In genomic region chr11:29709512-29709911, GRCm38 (mm10) we compare ENCODE assay signal across 17 mouse cellular contexts. TPM values are rescaled to one million over a fixed set of nuclear protein-coding genes. Genes with fewer than 3 reads are reported as not detected.
DNase-seq lines count a peak whose midpoint lies in the region; ATAC-seq and TF ChIP-seq lines count a peak whose summit lies in the region.
"Had no signal": no experiment of that assay in that cellular context is flagged by ENCODE, and none has a peak within 500 bp of the region (broad histone marks: within the 10 kb centered on the region; RNA-seq: fewer than 3 reads in every experiment).

No protein-coding gene starts in this region.

- H3K4me3 ChIP-seq in left cerebral cortex, adult 2 months = no peak overlapping the region
- no peak overlapping the region for H3K4me3 ChIP-seq in kidney, adult 2 months (ENCODE audit: insufficient read depth, low read depth, low read length)
- H3K4me3 ChIP-seq: hindbrain, embryonic 10.5 days; intestine, embryonic 15.5 days; limb, embryonic 12.5 days had no signal

- H3K27me3 ChIP-seq in kidney, adult 2 months (replicated peaks; ENCODE audit: control insufficient read depth, insufficient read depth, low read length) = no peaks in the 10 kb centered on the region
- H3K27me3 ChIP-seq: intestine, embryonic 15.5 days; limb, embryonic 12.5 days had no signal

- H3K4me1 ChIP-seq in kidney, adult 2 months (ENCODE audit: control insufficient read depth, insufficient read depth, low read length) = peaks cover under 1% of the 10 kb centered on the region
- H3K4me1 ChIP-seq: hindbrain, embryonic 10.5 days; intestine, embryonic 15.5 days; limb, embryonic 12.5 days had no signal

- no peak overlapping the region for H3K27ac ChIP-seq in left cerebral cortex, adult 2 months
- no peak overlapping the region for H3K27ac ChIP-seq in kidney, adult 2 months (ENCODE audit: insufficient read depth, low read depth, low read length)
- H3K27ac ChIP-seq: hindbrain, embryonic 10.5 days; intestine, embryonic 15.5 days; limb, embryonic 12.5 days had no signal

- peak; percentile 24 for DNase-seq in CD4-positive, CD25-positive, alpha-beta regulatory T cell, adult 2 months (ENCODE audit: low read depth, low spot score)
- DNase-seq in left cerebral cortex, adult 2 months (ENCODE audit: extremely low spot score in 1 of 2, low spot score in 2 of 2) = no peak
- no peak for DNase-seq in left cerebral cortex, postnatal 4 days
- DNase-seq in A20 (ENCODE audit: low read depth, low spot score) (peak; percentile 49), ZHBTc4 (ENCODE audit: low read depth, low spot score) (peak; percentile 46)
- DNase-seq in ovary, postnatal 14 days (ENCODE audit: low spot score) = no peak
- no peak for DNase-seq in kidney, adult 2 months
- DNase-seq: cerebellum, adult 11 months; cerebellum, postnatal 36 days; kidney, postnatal 25 days; lung, postnatal 10 days; spleen, adult 18-20 months; thymus, postnatal 4 days had no signal

- no peak for TF ChIP-seq POLR2A in kidney, adult 2 months (IDR thresholded peaks at IDR 0.05; ENCODE audit: low read depth, low read length)

- peak; percentile 49 for TF ChIP-seq CTCF in left cerebral cortex, adult 2 months (IDR thresholded peaks at IDR 0.05)
- TF ChIP-seq CTCF in kidney, adult 2 months (conservative IDR thresholded peaks at IDR 0.05; ENCODE audit: insufficient read depth, insufficient read length, low read depth, low read length) = no peak; the same call in 1 of the 2 replicates

- no peaks in the 10 kb centered on the region for H3K36me3 ChIP-seq in kidney, adult 2 months (ENCODE audit: control insufficient read depth, insufficient read depth, low read length)
- H3K36me3 ChIP-seq: intestine, embryonic 15.5 days had no signal

- no peak for ATAC-seq in CD4-positive, CD25-positive, alpha-beta regulatory T cell, adult 4 months
- ATAC-seq: intestine, embryonic 15.5 days had no signal

- intact Hi-C loops in left cerebral cortex, adult 2 months (cut with DNase I) = no loop called here
- intact Hi-C loops in left cerebral cortex, postnatal 4 days (cut with DNase I) = loop anchor here (10.0 kb wide), 2 partner anchors 175 to 395 kb away; no protein-coding TSS in a partner anchor

RNA-seq across cellular contexts. Expression of gene Rtn4, which starts 16.8 kb away (rescaled TPM):
- polyA plus RNA-seq in CD4-positive, CD25-positive, alpha-beta regulatory T cell, adult 4 months (2017; shearing (Covaris generic)) = 10 to 100 TPM; 26.0 to 29.7 TPM
- 100 to 1,000 TPM; 607 to 709 TPM for total RNA-seq in left cerebral cortex, adult 2 months (2021)
- total RNA-seq in left cerebral cortex, postnatal 4 days (2021) = 100 to 1,000 TPM; 607 to 620 TPM
- 56.1 and 72.2 TPM in 2 replicates for polyA plus RNA-seq in kidney, adult 2 months (2012; rRNA removed)

Comparison
In these comparisons a context has a peak if more than half of its experiments do, and no peak if none do; other contexts are left out.
1. DNase-seq: peak in CD4-positive, CD25-positive, alpha-beta regulatory T cell, adult 2 months (single experiment), A20 (single experiment) and ZHBTc4 (single experiment); none in left cerebral cortex, adult 2 months (0 of 2), left cerebral cortex, postnatal 4 days (single experiment), ovary, postnatal 14 days (single experiment) and kidney, adult 2 months (single experiment).